Mouse (Mus musculus) gastrocnemius, postnatal 14 days (tissue): ENCODE results near the gene Olfr574. TPM values are rescaled to one million over a fixed set of nuclear protein-coding genes. Genes with fewer than 3 reads are reported as not detected.

Experiments
- DNase-seq: peaks from one replicate; pipeline ENCODE4 v3.0.0; 2021; ENCODE audit warnings: mixed read lengths
- intact Hi-C: fragments of 180-260 bp; cut with DNase I; formaldehyde crosslinking; loops from one replicate; pipeline ENCODE4 v1.15.1; 2025; ENCODE audit warnings: low total_unique reads
- long read RNA-seq, 2 experiments: library from polyadenylated mRNA; stranded (forward); transcript quantifications; one replicate each; pipeline ENCODE4 v2.0.0; 2021
- total RNA-seq, 2 experiments: library from RNA; stranded (reverse); gene quantifications; 2 replicates each; pipeline ENCODE4 v1.2.3; 2021

Gene Olfr574
- not detected for total RNA-seq
- long read RNA-seq, experiment 1, result 0 reads
- long read RNA-seq, experiment 2, result 0 reads

GRCm38 (mm10) chr7:102948167-102948566, at the start of gene Olfr574:
Olfr574 (plus strand) TSS chr7:102948467.
- no peak for DNase-seq
- intact Hi-C loops, result no loop called here

GRCm38 (mm10) chr7:102915261-102915660, 33.0 kb upstream of the Olfr574 start:
- DNase-seq, result no peak
- intact Hi-C loops, result loop anchor here (10.0 kb wide), 1 partner anchor 400 kb away; no protein-coding TSS in a partner anchor

GRCm38 (mm10) chr7:102916405-102916804, 31.9 kb upstream of the Olfr574 start:
- intact Hi-C loops, result loop anchor here (10.0 kb wide), 1 partner anchor 402 kb away; no protein-coding TSS in a partner anchor
- no peak for DNase-seq

DNA sequence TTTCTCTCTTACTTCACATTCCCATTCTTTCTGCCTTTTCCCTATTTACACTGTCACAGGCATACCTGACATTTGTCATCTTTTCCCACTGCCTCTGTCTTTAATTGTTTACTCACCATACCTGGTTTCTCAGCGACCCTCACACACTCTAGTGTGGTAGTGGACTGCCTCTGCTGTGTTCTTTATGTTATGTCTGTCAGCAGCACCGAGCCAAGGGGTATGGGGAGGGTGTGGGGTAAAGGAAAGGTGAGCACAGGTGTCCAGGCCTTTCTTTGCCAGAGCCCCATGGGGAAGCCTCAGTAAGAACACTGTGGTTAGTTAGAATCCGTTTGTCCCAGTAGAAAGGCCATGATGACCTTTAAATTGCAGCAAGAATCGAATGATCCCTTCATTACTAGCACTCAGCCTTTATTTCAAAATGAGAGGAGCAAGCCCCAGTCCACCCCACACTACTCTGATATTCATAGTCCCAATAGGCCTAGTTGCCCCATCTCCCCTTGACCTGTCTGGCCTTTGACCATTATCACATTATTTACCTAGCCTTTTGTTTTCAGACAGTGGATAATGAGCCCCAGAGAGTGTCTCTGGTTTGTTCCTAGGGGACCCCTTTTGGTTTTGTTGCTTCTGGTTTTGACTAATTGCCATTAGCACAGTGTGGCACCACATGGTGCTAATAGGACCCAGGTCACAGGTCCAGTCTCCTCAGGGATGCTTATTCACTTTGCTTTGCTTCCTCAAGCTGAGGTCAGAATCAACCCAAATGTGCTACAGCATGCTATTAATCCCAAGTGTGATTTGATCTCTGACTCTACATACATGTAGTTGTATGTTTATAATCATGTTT, 31.0 kb upstream of the Olfr574 start, which contains the start of gene Olfr571:
Gene Olfr571 (minus strand): TSS at position 505 of the 844 bp plus-strand sequence.
- intact Hi-C loops, result loop anchor here (10.0 kb wide), 1 partner anchor 402 kb away; no protein-coding TSS in a partner anchor

GRCm38 (mm10) chr7:102919632-102920031, 28.6 kb upstream of the Olfr574 start:
- intact Hi-C loops, result loop anchor here (10.0 kb wide), 2 partner anchors 255 to 405 kb away; partner anchors contain the start of gene Olfr556
- DNase-seq, result no peak

More for the DNA sequence above, 31.0 kb upstream of the Olfr574 start, which contains the start of gene Olfr571:
- no peak for DNase-seq

- intact Hi-C loops, result loop anchor here (10.0 kb wide), 1 partner anchor 259 kb away; the partner anchor contains the start of gene Olfr556
- no peak for DNase-seq
Observed at GRCm38 (mm10) chr7:102924109-102924508, 24.2 kb upstream of the Olfr574 start, which contains the start of gene Olfr572. Olfr572 (plus strand) TSS chr7:102924409.

- no peak for DNase-seq
- intact Hi-C loops, result loop anchor here (10.0 kb wide), 1 partner anchor 262 kb away; the partner anchor contains the start of gene Olfr556
Observed at GRCm38 (mm10) chr7:102927105-102927504, 21.2 kb upstream of the Olfr574 start.

DNA sequence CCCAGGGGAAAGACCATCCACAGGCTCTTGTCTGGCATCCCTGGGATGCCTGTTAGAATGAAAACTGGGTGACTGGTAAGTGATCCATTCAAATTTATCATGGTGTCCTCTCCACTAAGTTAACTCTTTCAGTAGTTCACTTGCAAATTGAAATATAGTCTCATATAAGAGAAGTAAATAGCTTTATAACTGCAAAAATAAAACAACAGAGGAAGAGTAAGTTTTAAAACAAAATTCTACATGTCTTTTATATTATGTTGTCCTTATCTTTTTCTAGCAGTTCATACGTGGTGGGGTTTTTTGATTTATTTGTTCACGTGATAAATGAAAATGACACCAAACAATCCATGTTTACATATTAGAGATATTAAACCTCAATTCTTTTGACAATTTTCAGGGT, 5.8 kb upstream of the Olfr574 start, which contains the start of gene Olfr573-ps1:
Gene Olfr573-ps1 (minus strand): TSS at position 101 of the 400 bp plus-strand sequence.
- intact Hi-C loops, result no loop called here
- no peak for DNase-seq

DNA sequence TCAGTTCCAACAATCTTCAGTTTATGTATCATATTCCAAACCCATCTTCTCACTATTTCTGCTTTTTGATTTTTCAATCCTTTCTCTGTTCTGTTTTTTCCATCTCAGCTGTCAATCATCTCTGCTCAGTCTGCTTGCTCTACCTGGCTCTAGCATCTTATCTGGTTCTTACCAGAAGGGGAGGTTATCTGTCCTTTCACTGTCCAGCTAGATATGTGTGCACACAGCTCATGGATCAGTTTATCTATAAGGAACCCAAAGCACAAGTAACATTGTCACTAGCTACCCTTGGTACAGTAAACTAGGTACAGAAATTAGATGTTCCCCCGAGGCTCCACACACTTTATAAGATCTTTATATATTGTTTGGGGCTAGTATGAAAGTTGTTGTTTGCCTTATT, 4.8 kb upstream of the Olfr574 start:
- intact Hi-C loops, result no loop called here
- no peak for DNase-seq

DNA sequence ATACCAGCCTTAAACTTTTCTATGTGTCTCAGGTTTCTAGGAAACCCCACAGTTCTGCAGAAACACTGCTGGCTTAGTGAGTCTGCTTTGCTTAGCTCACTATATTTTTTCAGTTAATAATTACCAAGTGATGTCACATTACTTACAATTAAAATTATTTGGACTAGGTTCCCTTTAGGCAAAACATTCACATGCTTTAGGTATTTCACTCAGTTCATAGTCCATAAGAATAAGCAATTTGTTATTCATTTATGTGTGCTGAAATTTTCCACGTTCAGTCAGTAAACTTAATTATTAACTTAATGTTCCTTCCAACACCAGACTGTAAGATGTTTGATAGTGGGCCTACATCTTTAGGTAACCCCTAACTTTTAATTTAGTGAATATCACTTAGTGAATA, 2.5 kb downstream of the Olfr574 start:
- intact Hi-C loops, result no loop called here
- DNase-seq, result no peak

DNA sequence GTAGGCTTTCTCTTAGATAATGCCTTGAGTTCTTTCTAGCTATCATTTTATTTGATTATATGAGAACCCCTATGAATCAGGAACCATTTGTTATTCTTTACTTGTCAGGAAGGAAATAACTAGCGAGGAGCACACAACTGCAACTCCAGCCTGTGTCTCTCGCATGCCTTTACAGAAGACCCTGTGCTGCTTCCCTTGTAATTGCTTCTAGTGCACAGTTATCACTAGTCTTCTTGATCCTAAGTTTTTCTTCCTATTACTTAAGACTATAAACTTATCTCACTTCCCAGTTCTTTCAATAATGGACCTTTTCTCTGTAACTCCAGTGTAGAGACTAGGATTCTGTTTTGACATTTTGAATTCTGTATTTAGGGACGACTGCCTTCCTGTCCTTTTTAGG, 9.9 kb downstream of the Olfr574 start:
- intact Hi-C loops, result no loop called here
- no peak for DNase-seq

- no peak for DNase-seq
- intact Hi-C loops, result no loop called here
Observed at GRCm38 (mm10) chr7:102958593-102958992, 10.3 kb downstream of the Olfr574 start, which contains the start of gene Olfr575. Olfr575 (minus strand) TSS chr7:102958775.

DNA sequence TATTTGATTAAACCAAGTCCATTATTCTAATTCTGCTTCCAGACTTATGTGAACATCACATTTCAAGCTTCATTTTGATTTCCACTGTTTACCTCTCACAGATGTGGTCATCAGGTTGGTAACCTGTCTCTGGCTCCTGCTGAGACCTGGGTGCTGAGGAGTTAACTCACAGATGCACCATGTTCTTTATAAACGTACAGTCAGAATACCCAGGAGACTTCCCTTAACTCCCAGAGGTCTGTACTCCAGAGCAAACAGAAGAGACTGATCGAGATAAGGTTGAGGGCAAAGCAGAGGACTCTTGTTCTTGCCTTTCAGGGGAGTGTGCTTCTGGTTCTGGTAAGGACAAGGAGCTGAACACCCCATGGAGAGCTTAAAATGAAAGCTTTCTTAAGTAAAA, 14.1 kb downstream of the Olfr574 start, which contains the start of gene Olfr576:
Gene Olfr576 (plus strand): TSS at position 301 of the 400 bp plus-strand sequence.
- DNase-seq, result no peak
- intact Hi-C loops, result no loop called here

- DNase-seq, result no peak
Observed at GRCm38 (mm10) chr7:102974399-102974798, 26.1 kb downstream of the Olfr574 start.

GRCm38 (mm10) chr7:102975843-102976242, 27.6 kb downstream of the Olfr574 start, which contains the start of gene Olfr577:
Olfr577 (minus strand) TSS chr7:102975943.
- no peak for DNase-seq
- intact Hi-C loops, result no loop called here

More at GRCm38 (mm10) chr7:102974399-102974798, 26.1 kb downstream of the Olfr574 start:
- intact Hi-C loops, result no loop called here

- intact Hi-C loops, result no loop called here
- DNase-seq, result no peak
Observed at GRCm38 (mm10) chr7:102989224-102989623, 41.0 kb downstream of the Olfr574 start, which contains the start of gene Olfr578. Olfr578 (minus strand) TSS chr7:102989324.
